Mouse (Mus musculus): Measurements from ENCODE around the gene Slc38a4.
A peak's percentile ranks its signal among the peaks of the same experiment; 100 is the strongest.

Gene Slc38a4

DNA sequence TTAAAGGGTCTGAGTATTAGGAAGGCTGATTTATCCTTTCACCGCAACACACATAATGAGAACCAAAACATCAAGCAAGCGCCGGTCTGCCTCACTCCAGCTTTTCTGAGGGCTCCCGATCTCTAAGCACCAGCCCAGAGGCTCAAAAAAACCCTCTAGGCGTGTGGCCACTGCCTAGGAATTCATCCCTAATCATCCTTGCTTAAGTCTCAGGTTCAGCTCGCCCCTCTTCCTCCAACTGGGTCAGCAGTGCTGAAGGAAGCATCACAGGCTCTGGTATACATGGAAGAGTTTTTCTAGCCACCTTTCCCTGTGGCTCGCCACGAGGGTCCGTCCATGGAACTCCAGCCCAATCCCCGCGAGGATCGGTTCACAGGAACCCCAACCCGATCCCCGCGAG, 1.6 kb downstream of the Slc38a4 start:
- no peak for DNase-seq (ENCODE audit: low spot score in 2 of 2)

- no peak for DNase-seq (ENCODE audit: low spot score in 2 of 2)
Measured at GRCm38 (mm10) chr15:97050436-97050835, 5.3 kb downstream of the Slc38a4 start.

DNA sequence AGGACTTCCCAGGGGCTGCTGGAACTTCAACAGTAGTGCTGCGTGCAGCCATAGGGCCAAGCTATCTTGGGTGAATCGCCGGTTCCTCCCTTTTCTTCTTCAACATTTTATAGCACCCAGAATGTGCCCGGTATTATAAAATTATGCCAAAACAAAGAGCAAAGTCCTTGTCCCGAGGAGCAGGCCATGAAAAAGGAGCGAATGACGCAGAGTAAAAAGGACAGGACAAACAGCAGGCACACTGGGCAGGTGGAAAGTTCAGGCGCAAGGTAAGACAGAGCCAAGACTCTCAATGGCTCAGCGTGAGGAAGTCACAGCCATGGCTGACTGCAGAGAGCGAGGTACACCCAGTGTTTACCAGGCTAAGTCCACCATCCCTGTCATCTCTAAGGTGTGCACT, 5.7 kb downstream of the Slc38a4 start:
- no peak for DNase-seq (ENCODE audit: low spot score in 2 of 2)

DNA sequence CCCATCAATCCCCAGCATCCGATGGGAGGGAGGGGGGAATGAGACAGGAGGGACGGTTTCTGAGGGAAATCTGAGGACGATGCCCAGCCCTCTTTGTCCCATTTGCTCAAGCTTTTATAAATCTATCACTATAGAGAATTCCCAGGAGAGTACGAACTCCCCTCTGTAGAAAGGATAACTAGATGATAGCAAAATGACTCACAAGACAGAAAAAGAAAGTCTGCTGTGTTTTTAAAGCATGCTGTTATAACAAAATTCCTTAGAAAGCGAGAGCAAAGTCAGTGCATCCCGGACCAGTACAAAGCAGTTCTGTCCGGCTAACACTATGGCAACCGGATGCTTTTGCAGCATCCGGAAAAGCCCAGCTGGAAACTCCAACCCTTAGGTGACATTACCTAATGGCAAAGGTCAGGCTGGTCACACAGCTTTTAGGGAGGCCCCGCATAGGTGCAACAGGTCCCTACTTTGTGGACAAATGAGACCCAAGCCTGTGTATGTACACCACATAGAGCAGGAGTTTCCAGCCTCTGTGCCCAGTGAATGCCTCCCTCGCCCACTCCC, 6.4 kb downstream of the Slc38a4 start:
- no peak for DNase-seq (ENCODE audit: low spot score in 2 of 2)

GRCm38 (mm10) chr15:97048267-97048666, 7.5 kb downstream of the Slc38a4 start:
- DNase-seq (ENCODE audit: low spot score in 2 of 2) = no peak

DNA sequence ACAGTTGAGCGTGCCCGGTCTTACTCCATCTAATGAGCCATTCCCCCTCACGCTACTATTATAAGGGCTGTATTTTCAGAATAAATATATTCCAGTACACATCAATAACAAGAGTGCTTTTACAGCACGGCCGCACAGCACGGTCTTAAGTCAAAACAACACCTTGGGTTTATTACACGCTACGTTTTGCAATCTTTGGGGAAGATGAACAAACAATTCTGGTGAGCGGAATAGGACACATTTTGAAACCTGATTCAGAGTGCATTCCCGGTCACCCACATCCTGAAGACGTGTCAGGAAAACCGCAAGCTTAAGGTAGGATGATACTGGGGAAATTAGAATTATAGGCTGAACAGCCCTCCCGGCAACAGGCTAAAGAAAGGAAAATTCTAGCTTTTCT, 11.8 kb downstream of the Slc38a4 start:
- no peak for DNase-seq (ENCODE audit: low spot score in 2 of 2)

DNA sequence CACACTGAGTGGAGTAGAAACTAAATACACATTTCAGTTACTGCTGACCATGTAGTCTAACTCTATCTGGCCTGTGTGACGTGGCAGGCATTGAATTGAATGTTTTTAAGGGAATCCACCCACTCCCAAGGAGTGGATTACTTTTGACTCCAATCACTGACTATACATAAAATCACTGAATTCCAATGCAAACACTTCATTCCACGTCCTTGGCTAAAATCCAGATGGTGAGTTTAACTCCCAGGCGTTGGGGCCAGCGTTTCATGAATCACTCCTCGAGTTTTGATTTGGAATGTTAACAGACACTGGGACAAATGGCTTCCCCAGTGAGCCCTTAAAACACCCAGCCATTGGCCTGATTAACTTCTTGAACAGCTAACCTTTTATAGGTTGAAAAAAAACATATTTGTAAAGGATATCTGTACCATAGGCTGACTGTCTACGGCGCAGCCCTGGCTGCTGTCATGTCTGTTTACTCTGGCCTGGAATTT, 13.7 kb downstream of the Slc38a4 start:
- no peak for DNase-seq (ENCODE audit: low spot score in 2 of 2)

DNA sequence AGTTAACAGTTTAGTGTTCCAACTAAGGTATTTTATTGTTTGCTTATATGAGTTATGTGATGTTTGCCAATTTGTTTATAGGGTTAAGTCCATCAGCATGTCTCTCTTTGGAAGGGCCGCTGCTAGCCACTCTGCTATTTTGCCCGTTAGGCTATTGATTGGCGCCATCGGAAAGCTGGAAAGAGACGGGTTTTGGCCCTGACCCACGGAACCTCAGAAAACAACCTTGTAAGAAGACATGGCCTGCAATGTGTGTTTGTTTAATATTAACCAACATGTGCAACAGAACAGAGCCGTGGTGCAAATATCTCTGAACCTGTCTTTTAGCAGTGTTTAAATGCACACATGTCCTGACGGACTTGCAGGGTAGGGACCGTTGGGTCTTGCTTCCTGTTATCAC, 14.6 kb downstream of the Slc38a4 start:
- no peak for DNase-seq (ENCODE audit: low spot score in 2 of 2)

DNA sequence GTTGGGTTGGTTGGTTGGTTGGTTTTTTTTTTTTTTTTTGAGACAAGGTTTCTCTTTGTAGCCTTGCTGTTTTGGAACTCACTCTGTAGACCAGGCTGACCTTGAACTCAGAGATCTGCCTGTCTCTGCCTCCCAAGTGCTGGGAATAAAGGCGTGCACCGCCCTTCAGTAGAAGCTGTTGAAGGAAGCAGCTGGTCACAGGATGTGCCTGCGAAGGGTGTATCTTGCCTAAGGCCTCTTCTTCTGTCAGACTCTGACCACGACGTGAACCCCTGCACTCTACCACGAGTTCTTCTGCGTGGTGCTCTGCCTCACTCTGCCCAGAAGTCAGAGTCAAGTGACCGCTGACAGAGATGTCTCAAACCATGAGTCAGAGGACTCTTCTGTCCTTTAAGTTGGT, 18.0 kb downstream of the Slc38a4 start:
- no peak for DNase-seq (ENCODE audit: low spot score in 2 of 2)

GRCm38 (mm10) chr15:97035892-97036291, 19.9 kb downstream of the Slc38a4 start:
- no peak for DNase-seq (ENCODE audit: low spot score in 2 of 2)

DNA sequence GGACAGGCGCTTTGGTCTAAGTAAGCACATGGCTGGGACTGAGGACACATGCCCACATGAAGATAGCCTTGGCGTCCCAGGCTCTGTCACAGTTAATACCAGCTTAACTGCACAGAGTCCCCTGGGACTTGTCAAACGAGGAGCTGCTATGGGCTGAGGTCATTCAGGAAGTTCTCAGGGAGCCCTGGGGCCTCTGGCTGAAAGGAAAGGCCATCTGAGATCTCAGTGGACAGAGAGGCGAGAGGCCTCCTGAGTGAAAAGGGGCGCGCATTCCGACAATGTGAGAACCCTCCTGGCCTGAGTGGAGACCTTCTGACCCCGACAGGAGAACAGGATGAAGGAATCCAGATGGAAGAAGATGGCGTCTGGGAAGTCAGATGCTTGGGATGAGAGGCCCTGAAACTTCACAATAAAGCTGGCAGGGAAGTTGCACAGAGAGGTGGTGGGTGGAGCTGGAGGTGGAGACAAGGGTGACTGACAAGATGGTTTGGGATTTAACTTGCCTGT, 22.2 kb downstream of the Slc38a4 start:
- DNase-seq (ENCODE audit: low spot score in 2 of 2) = peak in 1 of 2 experiments; percentile 4

GRCm38 (mm10) chr15:97031886-97032285, 23.9 kb downstream of the Slc38a4 start:
- no peak for DNase-seq (ENCODE audit: low spot score in 2 of 2)

- DNase-seq (ENCODE audit: low spot score in 2 of 2) = no peak
Measured at GRCm38 (mm10) chr15:97030984-97031492, 24.7 kb downstream of the Slc38a4 start.

GRCm38 (mm10) chr15:97030136-97030535, 25.6 kb downstream of the Slc38a4 start:
- DNase-seq (ENCODE audit: low spot score in 2 of 2) = no peak

DNA sequence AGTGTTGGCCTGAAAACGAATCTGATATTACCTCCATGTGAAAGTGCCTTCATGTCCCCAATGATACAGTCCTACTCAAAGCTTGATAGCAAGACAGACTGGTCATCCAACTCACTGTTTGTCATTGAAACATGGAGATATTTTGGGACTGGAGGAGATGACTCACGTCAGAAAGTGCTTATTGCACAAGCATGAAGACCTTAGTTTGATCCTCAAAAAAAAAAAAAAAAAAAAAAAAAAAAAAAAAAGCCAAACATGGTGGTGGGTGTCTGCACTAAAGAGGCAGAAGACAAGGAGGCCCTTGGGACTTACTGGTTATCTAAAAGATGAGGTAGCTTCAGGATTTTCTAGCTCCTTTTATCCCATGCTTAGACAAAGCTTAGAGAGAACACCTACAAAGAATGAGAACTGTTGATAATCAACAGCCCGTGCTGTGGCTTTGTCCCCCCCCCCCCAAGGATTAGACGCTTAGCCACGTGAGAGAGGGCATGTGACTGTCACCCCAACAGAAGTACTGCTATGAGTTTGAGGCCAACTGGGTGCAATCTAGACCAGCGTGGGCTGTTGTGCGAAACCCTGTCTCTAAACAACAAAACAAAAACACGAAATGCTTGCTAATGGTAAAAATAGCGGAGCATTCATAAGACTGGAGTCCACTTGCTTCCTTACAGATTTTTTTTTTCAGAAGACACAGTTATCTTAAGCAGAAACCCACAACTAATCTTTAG, 26.5 kb downstream of the Slc38a4 start:
- DNase-seq (ENCODE audit: low spot score in 2 of 2) = no peak

- no peak for DNase-seq (ENCODE audit: low spot score in 2 of 2)
Measured at GRCm38 (mm10) chr15:97028651-97029050, 27.1 kb downstream of the Slc38a4 start.

DNA sequence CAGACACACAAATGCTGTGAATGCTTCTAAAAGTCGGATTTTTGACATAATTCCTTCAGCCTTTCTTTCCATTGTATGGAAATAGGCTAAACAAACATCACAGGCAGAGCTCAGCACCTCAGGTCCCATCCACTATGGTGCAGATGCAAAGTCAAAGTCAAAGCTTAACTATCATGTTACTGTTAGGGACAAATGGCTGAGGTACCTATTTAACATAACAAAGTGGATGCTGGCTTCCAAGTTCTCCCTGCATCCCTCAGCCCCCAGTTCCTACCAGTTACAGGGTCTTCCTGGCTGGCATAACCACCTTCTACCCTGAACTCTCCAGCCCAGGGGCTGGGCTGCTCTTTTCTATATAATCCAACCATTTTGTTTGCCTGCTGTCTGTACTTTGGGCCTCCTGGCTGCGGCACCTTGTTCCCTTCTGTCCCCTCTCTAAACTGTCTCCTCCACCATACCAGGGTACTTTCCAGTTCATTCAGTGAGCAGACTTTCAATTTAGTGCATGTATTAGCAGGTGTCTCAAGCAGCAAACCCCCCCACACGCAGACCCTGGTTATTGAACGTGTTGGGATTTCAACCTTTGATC, 27.6 kb downstream of the Slc38a4 start:
- no peak for DNase-seq (ENCODE audit: low spot score in 2 of 2)

- no peak for DNase-seq (ENCODE audit: low spot score in 2 of 2)
Measured at GRCm38 (mm10) chr15:97026670-97027069, 29.1 kb downstream of the Slc38a4 start.

DNA sequence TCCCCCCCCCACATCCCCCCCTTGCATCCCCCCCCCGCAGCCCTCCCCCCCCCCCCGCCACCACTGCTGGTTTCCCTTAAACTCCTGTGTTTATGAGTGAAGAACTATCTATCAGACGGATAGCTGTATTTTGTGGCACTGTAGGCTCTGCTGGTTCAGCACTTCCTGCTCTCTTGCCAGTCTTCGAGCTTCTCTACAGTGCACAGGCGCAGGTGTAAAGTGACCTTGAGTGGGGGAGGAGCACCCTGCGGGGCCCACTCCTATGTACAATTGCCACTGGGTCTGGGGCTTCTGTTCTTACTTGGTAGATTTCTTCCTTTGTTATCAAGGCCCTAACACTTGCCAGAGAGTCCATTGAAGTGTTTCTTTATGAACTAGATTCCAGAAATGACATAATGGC, 33.0 kb downstream of the Slc38a4 start:
- DNase-seq (ENCODE audit: low spot score in 2 of 2) = no peak

DNA sequence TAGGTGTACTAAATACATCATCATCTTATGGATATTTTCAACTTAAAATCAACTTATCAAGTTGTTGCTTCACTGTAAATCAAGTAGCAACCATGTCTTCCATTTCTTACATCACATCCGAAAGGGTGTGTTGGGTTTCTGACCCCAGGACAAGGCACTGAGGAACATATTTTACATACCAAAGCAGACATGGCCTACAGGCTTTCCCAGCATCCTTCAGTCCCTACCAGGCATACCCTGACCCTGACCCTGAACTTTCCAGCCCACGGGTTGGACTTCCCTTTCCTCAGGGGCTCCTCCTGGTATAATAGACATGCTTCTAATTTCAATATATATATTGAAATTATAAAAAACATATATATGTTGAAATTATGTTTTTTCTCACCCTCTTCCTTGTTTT, 33.5 kb downstream of the Slc38a4 start:
- DNase-seq (ENCODE audit: low spot score in 2 of 2) = no peak

- no peak for DNase-seq (ENCODE audit: low spot score in 2 of 2)
Measured at GRCm38 (mm10) chr15:97020221-97020620, 35.5 kb downstream of the Slc38a4 start.

DNA sequence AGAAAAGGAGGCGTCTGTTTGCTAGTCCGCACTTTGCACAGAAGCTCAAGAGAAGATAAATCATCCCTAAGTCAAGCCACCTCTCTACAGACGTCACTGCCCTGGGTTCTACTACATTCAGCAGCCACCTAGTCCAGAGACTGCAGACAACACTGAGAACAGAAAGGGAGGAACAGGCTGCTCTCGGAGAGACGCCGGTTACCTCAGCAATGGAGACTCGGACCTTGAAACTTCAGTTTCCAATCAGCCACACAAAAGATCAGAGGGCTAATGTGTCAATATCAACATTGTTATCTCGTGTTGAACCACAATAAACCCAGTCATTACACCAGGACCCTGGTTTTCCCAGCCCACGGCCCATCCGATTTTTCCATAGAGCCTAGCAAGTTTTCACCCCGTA, 36.4 kb downstream of the Slc38a4 start:
- no peak for DNase-seq (ENCODE audit: low spot score in 2 of 2)

GRCm38 (mm10) chr15:97017195-97017594, 38.6 kb downstream of the Slc38a4 start:
- DNase-seq (ENCODE audit: low spot score in 2 of 2) = no peak

Measured in heart, adult 9 months (tissue).